Mouse (Mus musculus) thymus, adult 18-20 months (tissue): Measurements from ENCODE around the gene Ypel3.

Source experiments
- DNase-seq, 2 experiments: peaks; one replicate each; pipeline ENCODE4 v3.0.0; 2022; ENCODE audit warnings: mixed read lengths in 2 of 2

The Ypel3 gene

DNA sequence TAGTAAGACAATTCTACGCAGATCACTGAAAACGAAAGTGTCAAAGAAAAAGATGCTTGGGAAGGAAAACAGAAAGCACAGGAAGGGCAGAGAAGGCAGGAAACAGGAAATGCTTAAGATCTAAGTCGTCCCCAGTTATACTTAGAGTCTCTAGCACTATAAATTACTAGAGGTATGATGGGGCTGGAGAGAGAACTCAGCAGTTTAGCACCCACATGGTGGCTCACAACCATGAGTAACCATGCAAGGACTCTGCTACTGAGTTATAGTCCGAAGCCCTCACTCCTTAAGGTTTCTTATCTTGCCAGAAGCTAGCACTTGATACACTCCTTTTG, 17.5 kb downstream of the Ypel3 start:
- no peak for DNase-seq

DNA sequence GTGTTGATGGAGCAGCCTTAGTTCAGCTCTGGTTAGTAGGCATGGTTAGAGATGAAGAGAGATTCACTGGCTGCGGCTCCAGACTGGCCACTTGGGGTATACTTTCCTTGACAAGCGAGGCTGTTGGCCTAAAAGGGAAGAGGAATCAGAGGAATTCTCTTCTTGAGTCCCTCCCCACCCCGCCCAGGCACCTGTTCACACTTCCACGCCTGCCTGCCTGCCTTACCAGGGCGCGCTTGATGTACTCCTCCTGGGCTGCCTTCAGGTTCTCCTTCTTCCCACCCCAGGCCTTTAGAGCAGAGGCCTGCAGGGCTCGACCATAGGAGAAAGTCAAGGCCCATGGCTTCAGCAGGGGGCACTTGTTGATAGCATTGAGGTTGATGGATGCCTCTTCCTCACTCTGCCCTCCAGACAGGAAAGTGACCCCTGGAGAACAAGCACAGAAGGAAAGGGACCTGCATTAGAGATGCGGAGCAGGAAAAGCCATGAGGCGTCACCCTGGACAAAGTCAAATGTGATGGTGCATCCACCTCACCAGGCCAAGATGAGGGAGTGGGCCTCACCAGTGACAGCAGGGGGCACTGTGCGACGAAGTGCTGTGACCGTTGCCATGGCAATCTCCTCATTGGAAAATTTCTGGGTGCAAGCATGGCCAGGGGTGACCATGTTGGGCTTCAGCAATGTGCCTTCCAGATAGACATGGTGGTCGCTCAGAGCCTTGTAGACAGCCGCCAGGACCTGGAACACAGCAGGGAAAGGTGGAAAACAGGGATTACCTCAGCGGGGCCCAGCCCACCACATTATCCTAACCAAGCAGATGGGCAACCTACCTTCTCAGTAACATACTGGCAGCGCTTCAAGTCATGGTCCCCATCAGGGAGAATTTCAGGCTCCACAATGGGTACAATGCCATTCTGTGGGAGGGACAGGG, 18.9 kb downstream of the Ypel3 start:
- DNase-seq = no peak

DNA sequence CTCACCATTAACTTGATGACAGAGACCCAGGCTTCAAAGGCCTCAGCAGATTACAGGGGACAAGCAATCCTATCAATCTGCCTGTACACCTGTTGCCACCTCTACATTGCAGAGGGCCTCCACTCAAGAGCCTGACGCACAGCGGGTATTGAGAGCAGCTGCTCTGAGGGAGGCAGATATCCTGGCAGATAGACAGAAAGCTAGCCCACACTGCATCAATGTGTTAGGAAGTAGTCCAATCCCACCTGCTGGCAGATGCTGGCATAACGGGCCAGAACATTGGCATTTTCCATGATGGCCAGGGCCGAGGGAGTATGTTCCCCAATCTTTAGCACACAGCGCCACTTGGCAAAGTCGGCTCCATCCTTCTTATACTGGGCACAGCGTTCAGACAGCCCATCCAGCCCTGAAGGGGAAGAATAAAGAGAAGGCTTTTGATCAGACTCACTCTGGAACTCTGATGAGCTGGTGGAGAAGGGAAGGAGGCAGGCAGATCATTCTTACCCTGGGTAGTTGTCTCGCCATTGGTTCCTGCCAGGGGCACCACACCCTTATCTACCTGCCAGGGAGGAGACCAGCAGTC, 19.7 kb downstream of the Ypel3 start:
- DNase-seq = no peak

DNA sequence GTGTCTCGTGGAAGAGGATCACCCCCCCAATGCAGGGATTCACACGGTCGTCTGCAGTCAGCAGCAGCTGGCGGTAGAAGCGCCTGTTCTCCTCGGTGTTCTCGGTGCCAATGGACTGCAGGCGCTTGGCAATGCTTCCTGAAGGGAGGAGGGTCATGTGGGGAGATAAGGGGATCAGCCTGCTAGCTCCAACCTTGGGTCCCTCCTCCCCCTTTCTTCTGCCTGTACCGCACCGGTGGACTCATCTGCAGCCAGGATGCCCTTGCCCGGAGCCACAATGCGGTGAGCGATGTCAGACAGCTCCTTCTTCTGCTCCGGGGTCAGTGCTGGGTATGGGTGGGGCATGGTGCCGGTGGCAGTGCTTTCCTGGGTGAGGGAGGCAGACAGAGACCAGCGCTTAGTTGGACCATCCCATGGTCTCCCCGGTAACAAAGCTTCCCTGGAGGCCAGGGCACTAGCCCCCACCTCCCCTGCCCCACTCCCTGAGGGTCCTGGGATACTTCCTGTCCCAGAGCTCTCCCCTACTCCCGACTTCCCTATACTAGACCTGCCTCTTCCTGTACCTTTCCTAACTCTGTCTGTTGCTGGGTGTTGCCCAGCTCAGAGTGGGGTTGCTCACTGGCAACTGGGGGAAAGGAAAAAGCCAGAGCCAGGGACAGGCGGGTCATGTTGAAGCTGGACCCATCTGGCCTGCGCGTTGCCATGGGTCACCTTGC, 20.8 kb downstream of the Ypel3 start, which contains the start of gene Fam57b:
TSS of gene Fam57b (plus strand) at position 258 of the 716 bp plus-strand sequence.
- no peak for DNase-seq

DNA sequence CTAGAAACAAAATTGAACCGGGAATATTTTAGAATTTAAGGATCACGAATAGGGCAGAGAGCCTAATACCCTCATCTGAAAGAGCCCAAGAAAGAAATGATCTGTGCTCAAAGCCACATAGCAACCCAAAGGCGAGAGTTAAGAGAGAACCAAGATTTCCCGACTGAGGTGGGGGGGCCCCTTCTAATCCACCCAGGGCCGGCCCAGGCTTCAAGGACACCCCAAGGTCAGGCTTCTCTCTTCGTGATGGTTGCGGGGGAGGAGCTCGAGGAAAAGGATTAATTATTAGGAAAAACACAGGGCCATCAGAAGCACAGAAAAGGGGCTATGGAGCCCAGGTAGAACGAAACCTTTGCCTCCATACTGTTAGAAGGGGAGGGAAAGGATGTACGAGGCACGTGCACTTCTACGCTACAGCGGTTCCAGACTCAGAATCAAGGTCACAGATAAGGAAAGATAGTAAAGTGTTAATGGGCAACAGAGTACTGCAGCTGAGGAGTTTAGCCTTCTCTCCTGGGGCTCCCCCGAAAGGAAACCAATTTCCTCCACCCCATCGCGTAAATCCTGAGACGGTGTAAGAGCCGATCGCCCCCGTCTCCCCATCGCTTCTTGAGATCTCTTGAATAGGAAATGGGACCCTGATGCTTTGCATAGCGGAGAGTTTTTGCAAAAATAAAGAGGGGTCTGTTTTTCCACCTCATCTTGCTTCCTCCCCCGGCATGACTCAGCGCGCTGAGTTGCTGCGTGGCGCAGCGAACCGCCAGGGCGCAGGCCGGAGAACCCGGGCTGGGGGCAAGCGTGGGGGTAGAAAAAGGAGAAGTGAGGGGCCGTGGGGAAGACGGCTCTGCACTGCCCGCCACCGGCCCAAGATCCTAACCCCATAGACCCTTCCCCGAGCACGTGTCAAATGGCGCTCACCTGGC, 21.6 kb downstream of the Ypel3 start:
- no peak for DNase-seq

DNA sequence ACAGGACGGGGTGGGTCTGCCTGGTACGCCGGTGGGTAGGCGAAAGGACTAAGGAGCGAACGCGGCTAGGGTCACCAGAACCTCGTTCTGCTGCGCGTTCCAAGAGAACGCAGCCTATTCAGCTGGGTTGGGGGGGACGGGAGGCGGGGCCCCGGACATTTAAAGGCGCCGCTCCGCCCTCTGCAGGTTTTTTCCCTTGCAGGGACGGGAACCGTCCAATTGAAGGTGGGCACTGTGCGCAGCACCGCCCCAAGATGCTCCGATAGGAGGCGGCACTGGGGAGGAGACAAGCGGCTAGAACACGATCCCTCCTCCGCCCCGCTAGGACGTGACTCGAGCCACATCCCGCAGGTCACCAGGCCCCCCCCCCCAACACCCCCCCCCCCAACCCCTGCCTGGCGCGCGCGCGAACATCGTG, 22.3 kb downstream of the Ypel3 start:
- DNase-seq = peak; percentile 94 to 97

DNA sequence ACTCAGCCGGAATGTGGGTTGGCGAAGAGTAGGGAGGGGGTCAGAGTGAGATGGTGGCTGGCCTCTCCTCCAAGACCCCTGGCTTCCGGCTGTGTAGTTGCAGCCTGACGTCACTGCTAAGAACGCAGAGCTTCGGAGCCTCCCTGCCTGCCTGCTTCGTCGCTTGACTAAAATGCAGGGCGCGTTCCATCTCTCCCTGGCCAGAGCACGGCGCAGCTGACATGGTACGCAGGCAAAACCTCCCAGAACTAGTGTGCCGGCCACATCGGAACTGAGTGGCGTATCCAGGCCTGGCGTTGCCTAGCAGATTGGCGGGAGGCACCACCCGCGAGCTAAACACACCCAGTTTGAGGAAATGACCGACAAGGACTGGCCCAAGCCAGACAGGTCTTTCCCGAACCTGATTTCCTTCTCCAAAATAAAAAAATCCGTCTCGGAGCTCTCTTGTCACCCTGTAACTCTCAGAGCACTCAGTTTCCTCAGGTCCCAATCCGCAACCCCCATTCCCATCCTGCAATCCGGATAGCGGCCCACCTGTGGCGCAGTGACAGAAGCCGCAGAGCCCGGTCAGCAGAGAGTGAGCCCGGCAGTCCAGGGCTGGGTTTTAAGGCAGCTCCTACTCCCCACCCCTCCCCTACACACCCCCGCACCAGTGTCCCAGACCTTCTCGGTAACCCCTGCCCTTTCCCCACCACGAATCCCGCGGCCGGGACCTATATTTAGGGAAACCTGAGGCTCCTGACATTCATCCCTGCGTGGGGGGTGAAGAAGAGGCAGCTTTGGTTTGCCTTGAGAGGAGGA, 22.9 kb downstream of the Ypel3 start:
- no peak for DNase-seq

DNA sequence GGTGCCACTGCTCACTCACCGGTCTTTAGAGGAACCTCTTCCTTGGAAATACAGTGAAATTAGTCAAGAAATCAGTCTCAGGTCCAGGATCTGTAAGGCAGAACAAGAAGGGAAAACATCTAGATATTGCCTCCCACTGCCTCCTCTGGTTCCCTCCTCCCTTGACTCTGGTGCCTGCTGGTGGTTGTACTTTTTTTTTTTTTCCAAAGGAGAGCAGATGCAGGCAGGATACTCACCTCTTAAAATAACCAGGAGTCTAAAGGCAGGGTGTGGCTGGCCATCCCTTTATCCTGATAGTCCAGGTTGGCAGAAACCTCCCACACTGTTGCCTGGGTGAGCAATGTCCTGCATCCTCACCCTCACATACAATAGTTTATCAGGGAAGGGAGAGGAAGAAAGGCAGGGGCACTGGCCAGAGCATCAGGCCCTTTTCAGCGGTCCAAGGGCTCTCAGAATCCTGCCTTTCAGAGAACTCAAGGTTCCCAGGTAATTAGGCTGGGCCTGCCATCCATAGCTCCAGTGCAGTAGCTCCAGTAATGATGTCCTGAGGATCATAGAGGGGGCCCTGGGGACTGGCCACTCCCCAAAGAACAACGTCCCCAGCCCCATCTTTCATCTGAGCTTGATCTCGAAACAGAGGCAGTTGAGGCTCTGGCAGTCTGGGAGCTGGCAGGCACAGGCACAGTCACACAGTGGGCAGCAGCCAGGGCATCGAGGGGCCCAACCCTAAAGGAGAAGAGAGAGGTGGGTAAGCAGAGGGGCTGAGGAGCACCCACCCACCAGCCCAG, 23.7 kb downstream of the Ypel3 start:
- no peak for DNase-seq

DNA sequence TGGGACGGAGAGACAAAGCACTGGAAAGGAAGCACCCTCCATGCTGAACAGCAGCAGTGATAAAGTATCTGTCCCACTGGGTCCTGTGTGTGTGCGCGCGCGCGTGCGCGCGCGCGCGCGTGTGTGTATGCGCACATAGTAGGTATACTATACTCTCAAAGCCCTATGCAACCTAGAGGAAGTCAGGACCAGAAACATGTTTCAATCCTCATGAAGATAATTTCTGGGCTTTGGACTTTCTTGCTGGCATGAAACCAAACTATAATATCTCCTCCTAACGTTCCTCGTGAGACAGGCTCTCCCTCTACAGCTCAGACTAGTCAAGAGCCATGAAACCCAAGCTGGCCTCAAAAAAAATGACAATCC, 24.3 kb downstream of the Ypel3 start:
- DNase-seq = no peak

DNA sequence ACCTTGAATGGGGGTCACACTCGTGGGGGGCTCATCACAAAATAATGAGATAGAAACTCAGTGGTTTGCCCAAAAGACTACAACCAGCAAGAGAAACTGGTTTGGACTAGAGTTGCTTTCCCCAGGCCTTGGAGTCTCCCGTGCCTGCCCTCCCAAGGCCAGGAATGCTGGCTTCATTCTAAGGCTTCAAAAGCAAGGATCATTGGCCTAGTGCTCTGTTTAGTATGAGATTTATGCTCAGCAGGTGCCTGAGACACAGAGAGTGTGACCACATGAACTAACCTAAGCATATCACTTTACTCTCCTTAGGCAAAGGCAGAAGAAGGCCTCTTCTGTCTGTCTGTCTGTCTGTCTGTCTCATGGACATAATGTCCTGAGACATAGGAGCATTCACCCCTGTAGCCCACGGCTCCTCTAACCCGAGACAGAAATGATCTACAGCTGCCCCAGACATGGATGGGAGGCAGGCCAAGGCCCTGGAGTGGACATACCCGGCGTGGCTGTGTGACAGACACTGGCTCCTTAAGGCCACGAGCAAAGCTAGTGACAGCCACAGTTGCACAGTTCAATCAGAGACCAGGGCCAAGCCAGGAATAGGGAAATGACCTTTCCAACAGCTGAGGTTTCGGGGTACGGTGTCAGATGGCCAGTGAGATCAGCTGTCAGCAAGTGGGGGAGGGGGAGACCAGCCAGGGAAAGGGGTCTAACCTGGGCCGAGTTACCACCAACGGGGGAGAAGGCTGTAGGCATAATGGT, 25.6 kb downstream of the Ypel3 start:
- no peak for DNase-seq

DNA sequence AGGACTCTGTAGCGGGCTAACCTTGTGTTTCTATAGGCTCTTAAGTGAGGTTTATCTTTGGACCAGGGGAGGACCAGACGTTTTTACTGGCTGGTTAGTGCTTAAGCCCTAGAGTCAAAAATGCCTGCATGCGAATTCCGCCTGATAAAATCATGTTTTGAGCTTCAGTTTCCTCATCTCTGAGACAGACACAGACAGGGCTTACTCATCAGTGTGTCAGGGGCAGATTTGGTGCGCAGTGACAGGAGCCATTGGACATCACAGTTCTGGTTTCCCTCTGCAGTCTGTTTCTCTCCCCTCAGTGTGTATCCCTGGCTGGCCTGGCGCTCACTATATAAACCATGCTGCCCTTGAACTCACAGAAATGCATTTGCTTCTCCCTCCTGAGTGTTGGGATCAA, 26.4 kb downstream of the Ypel3 start:
- DNase-seq = no peak

DNA sequence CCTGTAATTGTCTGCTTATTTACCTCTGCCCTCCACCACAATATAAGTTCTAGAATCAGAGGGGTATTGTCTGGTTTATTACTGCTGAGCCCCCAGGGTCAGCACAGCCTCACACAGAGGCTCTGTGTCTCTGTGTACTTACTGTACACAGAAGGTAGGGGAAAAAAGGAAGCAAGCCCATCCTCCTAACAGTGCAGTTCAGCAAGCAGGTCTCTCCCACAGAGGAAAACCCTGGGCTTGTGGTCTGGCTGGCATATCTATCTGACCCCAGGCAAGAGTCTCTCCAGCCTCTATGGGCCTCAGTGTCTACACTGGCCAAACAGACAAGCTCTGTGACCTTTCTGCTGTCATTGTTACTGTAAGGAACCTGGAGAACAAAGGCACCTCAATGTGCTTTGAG, 27.0 kb downstream of the Ypel3 start:
- no peak for DNase-seq

DNA sequence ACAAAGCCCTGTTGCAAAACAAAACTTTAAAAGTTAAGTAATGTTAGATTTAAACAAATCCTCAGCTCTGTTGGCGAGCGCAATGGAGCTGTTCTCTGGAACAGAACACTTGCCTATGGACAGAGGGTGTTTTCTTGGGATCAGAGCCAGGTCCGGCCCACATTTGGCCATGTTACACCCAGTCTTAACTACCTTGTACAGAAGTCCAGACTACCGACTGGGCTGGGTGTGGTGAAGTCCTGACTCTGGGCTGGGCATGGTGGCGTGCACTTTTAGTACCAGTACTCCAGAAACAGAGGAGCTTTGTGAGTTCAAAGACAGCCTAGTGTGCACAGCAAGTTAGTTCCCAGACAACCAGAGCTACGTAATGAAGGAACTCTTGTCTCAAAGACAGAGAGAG, 30.2 kb downstream of the Ypel3 start:
- no peak for DNase-seq

DNA sequence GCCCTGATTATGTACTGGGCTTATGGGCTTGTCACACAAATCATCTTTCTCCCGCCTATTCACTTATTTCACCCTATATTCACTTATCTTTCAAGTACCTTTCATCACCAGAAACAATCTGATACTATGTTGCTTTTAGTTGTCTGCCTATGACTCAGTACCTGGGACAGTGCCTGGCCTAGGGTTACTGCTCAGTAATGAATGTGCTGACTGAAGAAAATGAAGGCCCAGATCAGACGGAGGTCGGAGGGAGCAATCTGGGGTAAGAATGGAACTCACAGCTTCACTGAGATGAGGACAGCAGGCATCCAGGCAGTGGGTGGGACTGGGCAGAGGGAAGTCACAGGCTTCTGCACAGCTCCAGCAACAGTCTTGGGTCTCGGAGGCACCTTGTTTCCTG, 30.6 kb downstream of the Ypel3 start:
- no peak for DNase-seq

DNA sequence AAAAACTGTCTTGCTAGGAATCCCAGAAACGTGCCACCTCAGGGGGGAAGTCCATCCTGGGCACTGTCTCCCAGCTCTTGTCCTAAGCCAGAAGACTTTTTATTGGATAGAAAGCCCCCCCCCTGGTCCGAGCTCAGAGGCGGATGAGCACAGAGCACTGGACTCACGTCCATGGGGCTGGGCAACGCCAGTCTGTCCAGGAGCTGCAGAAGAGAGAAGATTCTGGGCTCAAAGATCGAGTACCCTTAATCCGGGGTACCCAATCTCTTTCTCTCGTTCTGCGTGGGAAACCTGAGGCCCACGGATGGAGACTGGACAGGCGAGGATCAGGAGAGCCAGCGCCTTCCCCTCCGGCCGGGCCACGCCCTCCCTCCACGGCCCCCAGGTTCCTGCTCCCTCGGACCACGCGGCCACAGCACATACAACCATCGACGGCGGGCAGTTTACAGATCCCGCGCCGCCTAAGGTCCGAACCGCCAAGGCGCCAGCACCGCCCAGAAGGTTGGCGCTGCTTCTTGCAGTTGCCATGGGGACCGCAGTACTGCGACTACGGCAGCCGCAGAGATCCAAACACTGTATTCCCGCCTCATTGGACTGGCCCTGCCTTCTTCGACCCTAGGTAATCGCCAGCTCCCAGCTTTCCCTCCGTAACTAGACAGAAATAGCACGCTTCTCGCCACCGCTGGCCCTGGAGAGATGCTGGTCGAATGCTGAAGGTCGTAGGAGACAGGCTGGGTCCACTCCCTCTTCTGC, 32.1 kb downstream of the Ypel3 start:
- peak; percentile 43 to 49 for DNase-seq

DNA sequence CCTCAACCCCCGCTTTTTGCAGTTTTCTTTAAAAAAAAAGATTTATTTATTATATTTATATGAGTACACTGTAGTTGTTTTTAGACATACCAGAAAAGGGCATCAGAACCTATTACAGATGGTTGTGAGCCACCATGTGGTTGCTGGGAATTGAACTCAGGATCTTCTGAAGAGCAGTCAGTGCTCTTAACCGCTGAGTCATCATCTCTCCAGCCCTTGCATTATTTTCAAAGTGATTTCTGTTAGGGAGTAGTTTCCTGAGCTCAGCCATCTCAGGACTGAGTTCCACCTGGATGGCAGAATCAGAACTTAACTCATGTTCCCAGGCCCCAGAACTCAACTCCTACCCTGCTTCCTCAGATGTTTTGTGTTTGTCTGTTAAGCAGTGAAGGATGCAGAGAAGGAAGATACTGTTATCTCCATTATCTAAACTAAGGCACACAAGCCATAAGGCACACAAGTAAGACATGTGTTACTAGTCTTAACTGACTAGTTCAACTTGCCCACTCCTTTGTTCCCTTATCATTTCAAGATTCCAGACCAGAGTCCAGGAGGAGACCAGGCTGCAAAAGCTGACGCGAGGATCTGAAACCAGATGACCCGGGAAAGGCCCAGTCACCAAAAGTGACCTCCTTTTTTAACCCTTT, 33.1 kb downstream of the Ypel3 start:
- no peak for DNase-seq

DNA sequence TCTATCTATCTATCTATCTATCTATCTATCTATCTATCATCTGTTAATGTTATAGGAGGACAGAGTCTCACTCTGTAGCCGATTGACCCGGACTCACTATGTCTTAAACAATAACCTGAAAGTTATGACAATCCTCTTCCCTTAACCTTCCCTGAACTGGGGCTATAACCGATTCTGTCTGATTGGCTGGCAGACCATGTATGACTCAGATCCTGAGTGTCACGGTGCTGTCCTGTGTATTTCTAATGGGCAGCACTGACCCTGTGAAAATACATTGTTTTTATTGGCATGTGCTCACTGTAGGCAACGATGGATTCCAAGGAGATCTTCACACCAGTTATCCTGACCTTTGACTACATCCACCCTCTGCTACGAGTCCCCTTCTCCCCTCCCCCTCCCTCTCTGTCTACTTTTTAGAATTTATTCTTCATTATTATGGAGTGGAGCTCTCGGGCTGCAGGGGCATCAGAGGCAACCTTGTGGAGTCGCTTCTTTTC, 39.0 kb downstream of the Ypel3 start:
- DNase-seq = no peak

DNA sequence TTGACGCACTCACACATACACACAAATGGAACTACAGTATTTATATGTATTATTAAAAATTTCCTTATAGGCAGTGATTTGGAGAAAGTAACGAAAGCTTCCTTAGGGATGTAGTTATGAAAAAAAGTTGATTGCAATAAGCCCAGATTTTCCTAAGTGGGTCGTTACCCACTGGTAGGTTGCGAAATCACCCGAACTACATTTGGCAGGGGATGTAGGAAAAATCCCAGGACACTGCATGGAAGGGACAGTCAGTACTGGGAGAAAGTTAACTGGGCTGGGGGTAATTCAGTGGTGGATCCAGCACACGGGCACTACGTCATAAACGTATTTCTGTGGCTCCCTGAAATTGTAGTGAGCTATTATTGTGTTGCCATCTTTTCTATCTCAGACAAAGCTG, 39.7 kb downstream of the Ypel3 start:
- DNase-seq = no peak

DNA sequence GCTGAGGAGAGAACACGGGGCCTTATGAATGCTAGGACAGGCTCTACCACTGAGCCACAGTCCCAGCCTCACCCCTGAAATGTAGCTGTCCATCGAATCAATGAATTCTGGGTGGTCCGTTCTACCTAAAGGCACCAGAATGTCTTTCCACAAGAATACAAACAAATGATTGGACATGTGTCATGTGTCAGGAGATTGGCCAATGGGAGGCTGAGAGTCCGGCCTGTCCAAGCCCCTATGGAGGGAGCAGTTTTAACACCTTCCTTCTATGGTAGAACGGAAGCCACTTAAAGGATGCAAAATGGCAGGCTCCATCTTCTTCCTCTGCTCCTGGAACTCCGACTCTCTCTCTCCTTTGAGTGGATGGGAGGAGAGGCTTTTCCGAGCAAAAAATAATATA, 40.8 kb downstream of the Ypel3 start:
- DNase-seq = no peak
